Mouse (Mus musculus): ENCODE results near the gene Cst13.
"Not testable (repeated sequence)": the region's sequence is repeated elsewhere in the genome, so short reads cannot be mapped to it uniquely, and the experiment has no call there.

Gene Cst13

DNA sequence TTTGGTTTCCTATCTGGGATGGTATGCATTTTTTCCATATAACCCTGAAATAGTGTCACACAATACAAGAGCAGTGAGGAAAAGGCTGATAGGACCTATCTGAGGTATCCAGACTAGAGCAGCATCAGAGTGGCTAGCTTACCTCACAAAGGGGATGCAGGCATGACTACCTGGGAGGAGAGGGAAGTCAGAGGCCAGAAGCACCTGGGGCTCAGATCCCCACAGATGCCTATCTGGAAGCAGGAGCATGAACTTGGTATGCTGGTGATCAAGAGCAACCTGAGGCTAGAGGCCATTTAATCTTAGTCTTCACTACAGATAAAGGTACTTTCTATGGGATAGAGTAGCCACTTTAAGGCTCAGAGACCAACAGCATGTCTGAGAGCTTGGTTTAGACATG is at the start of gene Cst13:
TSS of gene Cst13 (plus strand) at position 173 of the 400 bp plus-strand sequence.
- DNase-seq (ENCODE audit: low read depth, low spot score), result no peak

- not testable (repeated sequence) for DNase-seq (ENCODE audit: low read depth, low spot score)
Measured at GRCm38 (mm10) chr2:148771397-148771796, 48.5 kb upstream of the Cst13 start, which contains the start of gene Cst11. Gene Cst11, minus strand, starts transcription at chr2:148771497.

- peak; percentile 12 for DNase-seq (ENCODE audit: low read depth, low spot score)
Measured at GRCm38 (mm10) chr2:148781709-148782108, 38.2 kb upstream of the Cst13 start, which contains the start of gene 8030411F24Rik. Gene 8030411F24Rik, plus strand, starts transcription at chr2:148782009.

DNA sequence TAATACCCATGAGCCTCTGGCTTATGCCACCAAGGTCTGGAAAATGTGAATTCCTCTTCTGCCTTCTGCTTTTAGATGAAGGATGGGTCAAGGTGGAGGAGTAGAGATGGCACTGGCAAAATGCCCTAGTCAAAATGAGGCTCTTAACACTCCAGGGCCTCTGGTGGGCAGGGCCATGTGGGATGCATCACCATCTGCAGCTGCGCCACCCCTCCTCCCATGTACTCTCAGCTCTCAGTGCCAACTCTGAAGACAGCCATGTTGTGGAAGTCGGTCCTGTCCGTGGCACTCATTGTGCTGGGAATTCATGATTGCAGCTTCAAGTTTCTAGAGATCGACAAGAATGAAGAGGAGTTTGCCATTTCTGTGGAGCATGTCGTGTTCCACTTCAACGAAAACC is 30.7 kb upstream of the Cst13 start, which contains the start of gene Cst12:
TSS of gene Cst12 (plus strand) at position 220 of the 400 bp plus-strand sequence.
- no peak for DNase-seq (ENCODE audit: low read depth, low spot score)

GRCm38 (mm10) chr2:148798485-148798884 is 21.4 kb upstream of the Cst13 start, which contains the start of gene Cst8:
Gene Cst8, plus strand, starts transcription at chr2:148798785.
- no peak for DNase-seq (ENCODE audit: low read depth, low spot score)

DNA sequence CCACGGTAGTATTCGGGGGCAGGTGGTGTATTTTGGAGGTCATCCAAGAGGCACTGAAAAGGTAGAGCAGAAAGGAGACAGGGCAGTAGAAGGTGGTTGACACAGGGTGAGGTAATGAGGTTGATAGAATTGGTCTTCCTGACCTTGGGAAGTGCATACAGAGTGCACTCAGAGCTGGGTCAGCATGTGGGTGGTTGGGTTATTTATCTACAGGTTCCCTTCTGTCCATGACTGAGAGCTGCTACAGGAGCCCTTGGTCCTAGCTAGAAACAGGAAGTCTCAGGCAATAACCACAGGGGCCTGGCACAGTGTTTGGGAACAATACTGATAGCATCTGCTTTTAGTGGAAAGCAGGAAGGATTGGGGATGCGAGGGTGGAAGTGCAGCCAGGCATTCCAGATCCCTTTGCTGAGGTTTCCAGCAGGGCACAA is 18.4 kb upstream of the Cst13 start:
- DNase-seq (ENCODE audit: low read depth, low spot score), result no peak

DNA sequence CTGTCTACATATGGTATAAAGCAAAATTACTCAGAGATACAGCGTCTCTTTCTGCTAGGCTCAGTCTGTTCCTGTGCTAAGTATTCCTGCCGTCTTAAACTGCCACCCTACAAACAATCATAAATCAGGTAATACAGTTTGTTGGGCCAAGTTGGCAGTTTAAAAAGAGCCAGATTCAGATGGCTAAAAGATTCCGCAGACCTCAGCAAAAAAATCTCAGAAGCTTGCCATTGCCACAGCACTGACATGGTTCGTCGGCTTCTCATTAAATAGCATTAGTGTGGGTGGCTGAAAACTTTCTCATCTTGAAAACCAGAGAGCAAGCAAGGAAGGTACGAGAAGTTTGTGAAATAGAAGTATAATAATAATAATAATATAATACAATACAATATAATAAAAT is 13.2 kb upstream of the Cst13 start:
- no peak for DNase-seq (ENCODE audit: low read depth, low spot score)

GRCm38 (mm10) chr2:148825986-148826385 is 6.1 kb downstream of the Cst13 start:
- peak; percentile 64 for DNase-seq (ENCODE audit: low read depth, low spot score)

GRCm38 (mm10) chr2:148834912-148835311 is 15.0 kb downstream of the Cst13 start, which contains the start of gene Cst9:
Gene Cst9, plus strand, starts transcription at chr2:148835147.
- DNase-seq (ENCODE audit: low read depth, low spot score), result no peak

DNA sequence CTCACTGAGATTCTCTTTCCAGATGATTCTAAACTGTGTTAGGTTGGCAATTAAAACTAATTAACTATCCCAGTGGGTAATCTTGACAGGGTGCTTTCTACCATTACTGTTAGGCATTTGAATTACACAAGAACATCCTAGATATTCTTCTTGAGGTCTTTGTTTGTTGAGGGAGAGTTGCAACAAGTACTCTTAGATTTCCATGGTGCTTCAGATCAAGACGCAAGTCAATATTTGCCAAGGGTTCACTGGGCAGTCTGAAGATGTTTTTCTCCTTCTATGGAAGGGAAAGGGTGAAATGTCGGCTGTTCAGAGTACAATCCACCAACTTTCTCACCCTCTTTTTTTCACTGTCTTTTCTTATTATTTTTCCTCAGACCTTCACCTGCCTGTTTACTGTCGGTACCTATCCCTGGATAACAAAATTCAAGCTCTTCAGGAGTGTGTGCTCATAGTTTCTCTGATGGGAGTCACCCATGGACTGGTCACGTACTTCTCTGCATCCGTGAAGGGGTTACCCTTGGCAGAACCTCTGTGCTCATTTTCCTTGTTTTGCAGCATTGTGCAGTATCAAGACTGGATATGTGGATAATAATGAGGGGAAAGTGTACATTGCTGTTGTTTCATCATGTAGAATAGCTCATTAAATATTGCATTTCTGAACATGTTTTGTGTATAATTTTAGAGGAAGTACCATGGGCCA is 18.3 kb downstream of the Cst13 start:
- no peak for DNase-seq (ENCODE audit: low read depth, low spot score)

GRCm38 (mm10) chr2:148839224-148839623 is 19.3 kb downstream of the Cst13 start:
- no peak for DNase-seq (ENCODE audit: low read depth, low spot score)

- DNase-seq (ENCODE audit: low read depth, low spot score), result peak; percentile 86
Measured at GRCm38 (mm10) chr2:148851116-148851906, 31.4 kb downstream of the Cst13 start.

DNA sequence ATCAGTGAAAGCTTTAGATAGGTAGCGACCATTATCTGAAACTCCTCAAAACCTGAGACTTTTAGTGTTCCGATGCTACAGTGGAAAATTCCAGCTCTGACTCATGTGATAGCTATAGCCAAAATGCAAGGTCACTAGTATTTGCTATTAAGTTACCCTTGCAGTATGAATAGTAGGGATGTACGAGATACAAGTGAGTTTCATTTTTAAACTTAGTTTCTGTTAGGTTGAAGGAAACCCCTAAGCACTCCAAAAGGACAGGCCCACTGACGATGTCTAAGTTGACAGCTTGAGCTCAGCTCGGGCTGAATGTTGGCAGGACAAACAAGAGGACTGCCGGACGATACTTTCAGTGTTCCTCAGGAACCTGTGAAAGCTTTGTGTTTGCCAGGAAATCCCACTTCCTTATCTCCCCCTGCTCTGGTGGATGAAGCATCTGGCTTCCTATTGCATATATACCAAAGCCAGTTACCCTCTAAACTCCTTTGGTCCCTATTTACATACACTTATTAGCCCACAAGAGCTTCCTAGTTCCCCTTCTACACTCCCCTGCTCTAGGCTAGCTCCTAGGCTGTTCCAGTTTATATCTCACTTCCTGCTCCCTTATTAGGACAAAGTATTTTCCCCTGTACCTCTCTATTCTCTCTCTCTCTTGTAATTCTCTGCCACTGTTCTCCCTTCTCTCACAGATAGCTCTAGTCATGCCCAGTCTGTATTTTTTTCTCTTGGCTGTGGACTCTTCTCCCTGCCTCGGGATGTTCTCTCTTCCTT is 36.9 kb downstream of the Cst13 start:
- DNase-seq (ENCODE audit: low read depth, low spot score), result no peak

GRCm38 (mm10) chr2:148857506-148857905 is 37.6 kb downstream of the Cst13 start:
- DNase-seq (ENCODE audit: low read depth, low spot score), result no peak

GRCm38 (mm10) chr2:148860993-148861392 is 41.1 kb downstream of the Cst13 start:
- no peak for DNase-seq (ENCODE audit: low read depth, low spot score)

DNA sequence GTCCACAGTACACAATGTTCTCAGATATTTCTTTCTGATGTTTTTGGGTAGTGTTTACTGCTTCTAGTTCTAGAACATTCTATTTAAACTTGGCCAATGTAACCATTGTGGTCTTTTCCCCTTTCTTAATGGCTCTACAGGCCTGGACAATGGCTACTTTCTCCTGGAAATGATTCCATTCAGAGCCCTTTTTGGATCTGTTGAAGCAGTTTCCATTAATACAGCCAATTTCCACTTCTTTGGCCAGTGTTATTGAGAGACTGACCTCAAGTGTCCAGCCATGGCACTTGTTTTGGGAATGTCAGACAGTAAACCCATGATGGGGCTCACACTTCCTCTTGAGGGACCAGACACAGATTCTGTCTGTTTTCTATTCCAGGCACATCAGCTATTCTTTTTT is 41.8 kb downstream of the Cst13 start:
- DNase-seq (ENCODE audit: low read depth, low spot score), result no peak

- DNase-seq (ENCODE audit: low read depth, low spot score), result no peak
Measured at GRCm38 (mm10) chr2:148864966-148865365, 45.1 kb downstream of the Cst13 start, which contains the start of gene 9230104L09Rik. Gene 9230104L09Rik, minus strand, starts transcription at chr2:148865038.

DNA sequence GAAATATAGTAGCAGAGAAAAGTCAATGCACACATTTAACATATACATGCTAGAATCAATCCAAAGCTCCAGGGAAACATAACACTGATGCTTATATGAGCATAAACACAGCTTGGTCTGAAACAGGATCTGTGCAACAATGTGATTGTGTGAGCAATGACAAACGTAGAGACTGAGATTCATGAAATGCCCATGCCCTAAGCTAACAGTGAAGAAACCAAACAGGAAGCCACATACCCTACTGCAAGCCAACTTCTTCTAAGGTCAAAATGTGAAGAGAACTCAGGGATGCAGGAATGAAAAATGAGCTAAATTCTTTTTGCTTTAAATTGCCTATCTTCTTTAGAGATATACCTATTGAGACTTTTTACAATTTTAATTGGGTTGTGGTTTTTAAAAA is 49.1 kb downstream of the Cst13 start:
- DNase-seq (ENCODE audit: low read depth, low spot score), result no peak

GRCm38 (mm10) chr2:148870526-148870925 is 50.6 kb downstream of the Cst13 start:
- no peak for DNase-seq (ENCODE audit: low read depth, low spot score)

DNA sequence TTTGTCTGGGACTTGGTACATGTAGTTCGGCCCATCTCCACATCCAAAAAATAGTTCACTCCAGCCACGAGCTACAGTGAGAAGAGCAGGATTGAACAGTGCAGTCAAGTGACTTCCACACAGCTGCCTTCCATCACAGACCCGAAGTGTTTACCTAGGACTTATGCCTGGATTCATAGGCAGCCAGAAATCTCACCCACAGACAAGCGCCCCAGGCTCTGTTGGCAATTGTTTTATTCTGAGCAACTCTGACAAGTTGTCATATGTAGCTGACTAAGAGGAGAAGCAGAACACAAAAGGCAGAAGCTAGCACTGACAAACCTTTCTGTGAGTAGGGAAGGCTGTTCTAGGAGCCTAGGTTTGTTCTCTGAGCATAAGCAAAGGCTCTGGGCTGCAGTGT is 53.0 kb downstream of the Cst13 start:
- DNase-seq (ENCODE audit: low read depth, low spot score), result no peak

GRCm38 (mm10) chr2:148874224-148874616 is 54.3 kb downstream of the Cst13 start:
- DNase-seq (ENCODE audit: low read depth, low spot score), result no peak

All from ZHBTc4 (cell line).